Mouse (Mus musculus) bone marrow, adult 2 months (tissue): ENCODE measurements around the gene Foxo3. TPM values are rescaled to one million over a fixed set of nuclear protein-coding genes. Genes with fewer than 3 reads are reported as not detected.

Experiments used
- H3K27ac ChIP-seq: fragments of 200-500 bp; 2 replicates; pipeline ENCODE4 v1.5.1; 2012; ENCODE audit warnings: low read depth, mild to moderate bottlenecking, control low read depth, inconsistent platforms, low read length; ENCODE audit not compliant: control insufficient read depth, poor library complexity, insufficient read depth
- H3K4me1 ChIP-seq: fragments of 200-500 bp; 2 replicates; pipeline ENCODE4 v1.6.1; 2011; ENCODE audit warnings: low read length; ENCODE audit not compliant: control insufficient read depth, insufficient read depth
- H3K4me3 ChIP-seq: fragments of 200-500 bp; replicated peaks from 2 replicates; pipeline ENCODE3; 2011; ENCODE audit warnings: mild to moderate bottlenecking, low read depth, low read length, control low read depth; ENCODE audit not compliant: control insufficient read depth
- CTCF ChIP-seq: fragments of 200-500 bp; IDR thresholded peaks from 2 replicates; pipeline ENCODE4 v1.5.1; 2011; ENCODE audit warnings: low read length, control low read depth; ENCODE audit not compliant: control insufficient read depth, insufficient read depth
- POLR2A ChIP-seq: fragments of 200-500 bp; IDR thresholded peaks from 2 replicates; pipeline ENCODE4 v1.6.1; 2011; ENCODE audit warnings: low read depth, mild to moderate bottlenecking, control low read depth, low read length, borderline replicate concordance; ENCODE audit not compliant: control insufficient read depth
- WGBS: fragments of 180-500 bp; shearing (Covaris S2); methylation state at CpG from one replicate; pipeline ENCODE4 v1.1.7; 2018; 5-methylcytosine and 5-hydroxymethylcytosine counted together
- polyA plus RNA-seq: library from polyadenylated mRNA; stranded (reverse); fragments of >200 nt; gene quantifications from 2 replicates; pipeline ENCODE4 v1.2.4, GENCODE M21; 2011; ENCODE audit warnings: low replicate concordance; ENCODE audit not compliant: missing spikeins, insufficient read depth, insufficient read length

Foxo3 gene
- polyA plus RNA-seq, 1 experiment = 51.5 TPM

GRCm38 (mm10) chr10:42149767-42150166 is 126.8 kb downstream of the Foxo3 start:
- TF ChIP-seq CTCF (no peak), POLR2A (no peak)
- WGBS = 79% methylated on average over 3 of the region's 3 CpGs
- Histone ChIP-seq H3K27ac (no peak overlapping the region), H3K4me1 (no peaks in the 10 kb centered on the region), H3K4me3 (no peak overlapping the region)

GRCm38 (mm10) chr10:42148326-42148725 is 128.2 kb downstream of the Foxo3 start:
- Histone ChIP-seq H3K4me3 (no peak overlapping the region), H3K27ac (no peak overlapping the region), H3K4me1 (no peaks in the 10 kb centered on the region)
- TF ChIP-seq POLR2A = no peak
- no peak for TF ChIP-seq CTCF
- WGBS = 62% methylated on average over 3 of the region's 3 CpGs

GRCm38 (mm10) chr10:42145221-42145620 is 131.3 kb downstream of the Foxo3 start:
- no peaks in the 10 kb centered on the region for H3K4me1 ChIP-seq
- TF ChIP-seq CTCF (no peak), POLR2A (no peak)
- no peak overlapping the region for H3K27ac ChIP-seq
- no peak overlapping the region for H3K4me3 ChIP-seq
- 83% methylated on average over 5 of the region's 5 CpGs for WGBS

- Histone ChIP-seq H3K4me3 (no peak overlapping the region), H3K27ac (no peak overlapping the region), H3K4me1 (no peaks in the 10 kb centered on the region)
- TF ChIP-seq CTCF = no peak
- TF ChIP-seq POLR2A = no peak
- 32% methylated on average over 5 of the region's 5 CpGs for WGBS
Observed at GRCm38 (mm10) chr10:42144788-42145187, 131.8 kb downstream of the Foxo3 start.

- H3K27ac ChIP-seq = no peak overlapping the region
- WGBS = 45% methylated on average over 2 of the region's 2 CpGs
- no peak overlapping the region for H3K4me3 ChIP-seq
- H3K4me1 ChIP-seq = no peaks in the 10 kb centered on the region
- no peak for TF ChIP-seq CTCF
- TF ChIP-seq POLR2A = no peak
Observed at GRCm38 (mm10) chr10:42144176-42144575, 132.4 kb downstream of the Foxo3 start.

- WGBS = 76% methylated on average over 1 of the region's 1 CpGs
- Histone ChIP-seq H3K4me3 (no peak overlapping the region), H3K4me1 (no peaks in the 10 kb centered on the region), H3K27ac (no peak overlapping the region)
- TF ChIP-seq CTCF (no peak), POLR2A (no peak)
Observed at GRCm38 (mm10) chr10:42142791-42143190, 133.8 kb downstream of the Foxo3 start.

GRCm38 (mm10) chr10:42142081-42142480 is 134.5 kb downstream of the Foxo3 start:
- Histone ChIP-seq H3K4me1 (no peaks in the 10 kb centered on the region), H3K27ac (no peak overlapping the region), H3K4me3 (no peak overlapping the region)
- no peak for TF ChIP-seq CTCF
- TF ChIP-seq POLR2A = no peak
- WGBS = 64% methylated on average over 9 of the region's 9 CpGs

GRCm38 (mm10) chr10:42139749-42140148 is 136.8 kb downstream of the Foxo3 start:
- no peak overlapping the region for H3K4me3 ChIP-seq
- H3K27ac ChIP-seq = no peak overlapping the region
- TF ChIP-seq CTCF (no peak), POLR2A (no peak)
- 92% methylated on average over 1 of the region's 1 CpGs for WGBS
- no peaks in the 10 kb centered on the region for H3K4me1 ChIP-seq

GRCm38 (mm10) chr10:42134759-42135702 is 141.5 kb downstream of the Foxo3 start:
- H3K4me1 ChIP-seq = no peaks in the 10 kb centered on the region
- no peak overlapping the region for H3K4me3 ChIP-seq
- H3K27ac ChIP-seq = no peak overlapping the region
- TF ChIP-seq CTCF (no peak), POLR2A (no peak)
- WGBS = 86% methylated on average over 14 of the region's 14 CpGs

Other genes starting within 250 kb of the Foxo3 start
- 4.1 and 5.0 TPM in 2 replicates for gene Afg1l, start 201.8 kb upstream of the Foxo3 start, polyA plus RNA-seq
- 54.6 and 93.1 TPM in 2 replicates for gene Snx3, start 225.3 kb upstream of the Foxo3 start, polyA plus RNA-seq